Mouse (Mus musculus) midbrain, embryonic 16.5 days (tissue): ENCODE data around the gene Pacs1. TPM values are rescaled to one million over a fixed set of nuclear protein-coding genes. Genes with fewer than 3 reads are reported as not detected.

Experiments
- microRNA-seq: library from miRNA; unstranded; fragments of <30 nt; microRNA quantifications from one replicate; pipeline ENCODE4, GENCODE M21; 2017
- polyA plus RNA-seq: library from polyadenylated mRNA; unstranded; fragments of >200 nt; fragmentation: Nextera tagmentation; extraction: Ambion mirVana; gene quantifications from 2 replicates; pipeline ENCODE4 v1.2.1, GENCODE M21; 2015

The Pacs1 gene
- polyA plus RNA-seq, 1 experiment from 2014 or later, result 50.7 TPM

Small RNA genes lying within 50 kb of the gene (microRNA-seq; reads per million reads assigned to microRNA genes)
- gene Gm27468, result not detected

Other genes with a start within 250 kb of the Pacs1 start
- 12.1 and 16.0 TPM in 2 replicates for gene Slc29a2, start 249.3 kb downstream of the Pacs1 start, polyA plus RNA-seq
- gene B4gat1, start 234.3 kb downstream of the Pacs1 start, polyA plus RNA-seq, result 82.9 and 102 TPM in 2 replicates
- gene AC124502.3, start 234.2 kb downstream of the Pacs1 start, polyA plus RNA-seq, result 2.9 and 4.2 TPM in 2 replicates
- 26.8 and 36.2 TPM in 2 replicates for gene Brms1, start 231.8 kb downstream of the Pacs1 start, polyA plus RNA-seq
- 1.5 and 1.8 TPM in 2 replicates for gene Rin1, start 222.6 kb downstream of the Pacs1 start, polyA plus RNA-seq
- 16.0 and 16.5 TPM in 2 replicates for gene Cd248, start 205.0 kb downstream of the Pacs1 start, polyA plus RNA-seq
- 22.7 and 31.9 TPM in 2 replicates for gene Tmem151a, start 187.6 kb downstream of the Pacs1 start, polyA plus RNA-seq
- 39.8 and 46.6 TPM in 2 replicates for gene Yif1a, start 184.6 kb downstream of the Pacs1 start, polyA plus RNA-seq
- 430 and 432 TPM in 2 replicates for gene Cnih2, start 174.6 kb downstream of the Pacs1 start, polyA plus RNA-seq
- gene Rab1b, start 166.0 kb downstream of the Pacs1 start, polyA plus RNA-seq, result 201 and 206 TPM in 2 replicates
- gene Klc2, start 154.6 kb downstream of the Pacs1 start, polyA plus RNA-seq, result 71.4 and 76.5 TPM in 2 replicates
- gene Sf3b2, start 22.3 kb upstream of the Pacs1 start, polyA plus RNA-seq, result 326 and 331 TPM in 2 replicates
- gene Gal3st3, start 25.2 kb upstream of the Pacs1 start, polyA plus RNA-seq, result 41.6 and 49.4 TPM in 2 replicates
- not detected in 2 replicates for gene Catsper1, start 62.6 kb upstream of the Pacs1 start, polyA plus RNA-seq
- gene Cst6, start 76.5 kb upstream of the Pacs1 start, polyA plus RNA-seq, result 7.5 and 11.1 TPM in 2 replicates
- gene Eif1ad, start 93.6 kb upstream of the Pacs1 start, polyA plus RNA-seq, result 36.6 and 38.3 TPM in 2 replicates
- 302 and 321 TPM in 2 replicates for gene Banf1, start 94.0 kb upstream of the Pacs1 start, polyA plus RNA-seq
- gene Sart1, start 115.6 kb upstream of the Pacs1 start, polyA plus RNA-seq, result 67.7 and 68.5 TPM in 2 replicates
- not detected in 2 replicates for gene Tsga10ip, start 129.4 kb upstream of the Pacs1 start, polyA plus RNA-seq
- gene Drap1, start 151.9 kb upstream of the Pacs1 start, polyA plus RNA-seq, result 288 and 310 TPM in 2 replicates
- gene AI837181, start 152.0 kb upstream of the Pacs1 start, polyA plus RNA-seq, result 61.8 and 67.9 TPM in 2 replicates
- not detected in 2 replicates for gene Fosl1, start 174.4 kb upstream of the Pacs1 start, polyA plus RNA-seq
- gene Ccdc85b, start 184.8 kb upstream of the Pacs1 start, polyA plus RNA-seq, result 9.5 and 10.2 TPM in 2 replicates
- 159 and 178 TPM in 2 replicates for gene Fibp, start 187.5 kb upstream of the Pacs1 start, polyA plus RNA-seq
- gene Ctsw, start 195.4 kb upstream of the Pacs1 start, polyA plus RNA-seq, result 5.0 and 5.2 TPM in 2 replicates
- gene Efemp2, start 200.8 kb upstream of the Pacs1 start, polyA plus RNA-seq, result 34.1 and 35.3 TPM in 2 replicates
- gene Mus81, start 215.3 kb upstream of the Pacs1 start, polyA plus RNA-seq, result 51.1 and 53.6 TPM in 2 replicates
- 3,571 and 3,575 TPM in 2 replicates for gene Cfl1, start 217.3 kb upstream of the Pacs1 start, polyA plus RNA-seq
- gene 1700020D05Rik, start 230.7 kb upstream of the Pacs1 start, polyA plus RNA-seq, result not detected in 2 replicates
- 112 and 116 TPM in 2 replicates for gene Snx32, start 237.4 kb upstream of the Pacs1 start, polyA plus RNA-seq